Mouse (Mus musculus) forebrain, embryonic 15.5 days (tissue): ENCODE measurements around the gene Fiz1. TPM values are rescaled to one million over a fixed set of nuclear protein-coding genes. Genes with fewer than 3 reads are reported as not detected.

Experiments
- polyA plus RNA-seq: library from polyadenylated mRNA; unstranded; fragments of >200 nt; fragmentation: Nextera tagmentation; extraction: Ambion mirVana; gene quantifications from 2 replicates; pipeline ENCODE4 v1.2.1, GENCODE M21; 2015

Fiz1 gene
- polyA plus RNA-seq, 1 experiment from 2014 or later = 52.1 TPM

Other genes starting within 250 kb of the Fiz1 start
- gene Fam71e2, start 243.4 kb downstream of the Fiz1 start, polyA plus RNA-seq = not detected in 2 replicates
- 0.56 and 1.2 TPM in 2 replicates for gene Il11, start 231.8 kb downstream of the Fiz1 start, polyA plus RNA-seq
- gene Tmem190, start 231.8 kb downstream of the Fiz1 start, polyA plus RNA-seq = not detected in 2 replicates
- 3.5 TPM in 2 replicates for gene Tmem238, start 225.0 kb downstream of the Fiz1 start, polyA plus RNA-seq
- 224 and 256 TPM in 2 replicates for gene Rpl28, start 221.8 kb downstream of the Fiz1 start, polyA plus RNA-seq
- gene Ube2s, start 202.1 kb downstream of the Fiz1 start, polyA plus RNA-seq = 363 and 383 TPM in 2 replicates
- 8.8 and 10.7 TPM in 2 replicates for gene Shisa7, start 170.0 kb downstream of the Fiz1 start, polyA plus RNA-seq
- gene Isoc2b, start 144.4 kb downstream of the Fiz1 start, polyA plus RNA-seq = 3.7 and 4.8 TPM in 2 replicates
- gene Isoc2a, start 137.5 kb downstream of the Fiz1 start, polyA plus RNA-seq = 0.65 and 0.76 TPM in 2 replicates
- gene Gm36210, start 108.2 kb downstream of the Fiz1 start, polyA plus RNA-seq = 0.31 and 0.33 TPM in 2 replicates
- gene Zfp628, start 99.5 kb downstream of the Fiz1 start, polyA plus RNA-seq = 4.0 and 4.2 TPM in 2 replicates
- gene Nat14, start 92.7 kb downstream of the Fiz1 start, polyA plus RNA-seq = 35.2 and 39.3 TPM in 2 replicates
- gene Ssc5d, start 88.9 kb downstream of the Fiz1 start, polyA plus RNA-seq = 0.24 and 0.32 TPM in 2 replicates
- not detected in 2 replicates for gene Sbk2, start 50.3 kb downstream of the Fiz1 start, polyA plus RNA-seq
- gene Sbk3, start 43.5 kb downstream of the Fiz1 start, polyA plus RNA-seq = 0.27 and 0.33 TPM in 2 replicates
- 58.9 and 60.9 TPM in 2 replicates for gene Zfp579, start 18.5 kb downstream of the Fiz1 start, polyA plus RNA-seq
- 11.6 and 12.5 TPM in 2 replicates for gene Zfp524, start 282 bp downstream of the Fiz1 start, polyA plus RNA-seq
- gene Gm44973, start 799 bp upstream of the Fiz1 start, polyA plus RNA-seq = 0.89 TPM in 1 of 2 replicates, not detected in the other
- gene Zfp865, start 5.7 kb upstream of the Fiz1 start, polyA plus RNA-seq = 6.1 and 6.5 TPM in 2 replicates
- gene Ccdc106, start 5.9 kb upstream of the Fiz1 start, polyA plus RNA-seq = 39.7 and 45.8 TPM in 2 replicates
- not detected in 2 replicates for gene 4632433K11Rik, start 19.4 kb upstream of the Fiz1 start, polyA plus RNA-seq
- gene Zfp784, start 23.7 kb upstream of the Fiz1 start, polyA plus RNA-seq = 7.8 and 8.5 TPM in 2 replicates
- 53.0 and 54.1 TPM in 2 replicates for gene Zfp580, start 36.8 kb upstream of the Fiz1 start, polyA plus RNA-seq
- gene U2af2, start 47.4 kb upstream of the Fiz1 start, polyA plus RNA-seq = 136 TPM in 2 replicates
- gene Epn1, start 65.5 kb upstream of the Fiz1 start, polyA plus RNA-seq = 94.5 and 96.9 TPM in 2 replicates
- 0.13 TPM in 1 of 2 replicates, not detected in the other for gene Rfpl4, start 102.3 kb upstream of the Fiz1 start, polyA plus RNA-seq
- 0.19 TPM in 1 of 2 replicates, not detected in the other for gene Rasl2-9, start 111.3 kb upstream of the Fiz1 start, polyA plus RNA-seq
- 0.01 TPM in 1 of 2 replicates, not detected in the other for gene Vmn1r55, start 135.0 kb upstream of the Fiz1 start, polyA plus RNA-seq
- gene Vmn1r56, start 182.1 kb upstream of the Fiz1 start, polyA plus RNA-seq = not detected in 2 replicates
- gene Vmn1r57, start 203.8 kb upstream of the Fiz1 start, polyA plus RNA-seq = not detected in 2 replicates